Mouse (Mus musculus) heart, embryonic 14.5 days (tissue): Measurements from ENCODE around the gene Gbx1. TPM values are rescaled to one million over a fixed set of nuclear protein-coding genes. Genes with fewer than 3 reads are reported as not detected.

Experiments used
- ATAC-seq: fragments of 200-750 bp; cut with Nextera tagmentation; 2 replicates; pipeline ENCODE4 v1.8.0; 2017; ENCODE audit warnings: low read depth, moderate TSS enrichment; ENCODE audit not compliant: insufficient number of reproducible peaks, insufficient read depth, low FRiP score
- H3K27ac ChIP-seq, 2 experiments: fragments of 200-500 bp in 1 of 2; fragments of 300-500 bp in 1 of 2; sonication (generic) in 1 of 2; replicated peaks in 1 of 2; 2 replicates each; pipeline ENCODE4 v1.5.1; 2012 to 2014; ENCODE audit warnings: low read depth in 2 of 2, low read length in 2 of 2, control low read depth in 1 of 2, mild to moderate bottlenecking in 1 of 2, mixed read lengths in 1 of 2; ENCODE audit not compliant: control insufficient read depth in 1 of 2, insufficient read depth in 1 of 2
- H3K27me3 ChIP-seq: fragments of 300-500 bp; sonication (generic); 2 replicates; pipeline ENCODE4 v1.6.1; 2014; ENCODE audit warnings: mild to moderate bottlenecking, low read length, control low read depth; ENCODE audit not compliant: control insufficient read depth, insufficient read depth
- H3K36me3 ChIP-seq: fragments of 300-500 bp; sonication (generic); 2 replicates; pipeline ENCODE4 v1.6.1; 2014; ENCODE audit warnings: mild to moderate bottlenecking, control low read depth, low read length, mixed read lengths; ENCODE audit not compliant: control insufficient read depth, insufficient read depth
- H3K4me1 ChIP-seq, 2 experiments: fragments of 200-500 bp in 1 of 2; fragments of 300-500 bp in 1 of 2; sonication (generic) in 1 of 2; 2 replicates each; pipeline ENCODE4 v1.6.1; 2012 to 2014; ENCODE audit warnings: low read length in 2 of 2, control low read depth in 1 of 2, mixed read lengths in 1 of 2; ENCODE audit not compliant: control insufficient read depth in 2 of 2, insufficient read depth in 2 of 2
- H3K4me2 ChIP-seq: fragments of 300-500 bp; sonication (generic); 2 replicates; pipeline ENCODE4 v1.6.1; 2014; ENCODE audit warnings: mild to moderate bottlenecking, low read length
- H3K4me3 ChIP-seq, 2 experiments: fragments of 200-500 bp in 1 of 2; fragments of 300-500 bp in 1 of 2; sonication (generic) in 1 of 2; 2 replicates each; pipeline ENCODE4 v1.5.1; 2012 to 2014; ENCODE audit warnings: low read length in 2 of 2, mild to moderate bottlenecking in 2 of 2, control low read depth in 1 of 2, low read depth in 1 of 2, moderate library complexity in 1 of 2; ENCODE audit not compliant: control insufficient read depth in 1 of 2, insufficient read depth in 1 of 2
- H3K9ac ChIP-seq: fragments of 300-500 bp; sonication (generic); 2 replicates; pipeline ENCODE4 v1.6.1; 2014; ENCODE audit warnings: mild to moderate bottlenecking, low read length
- H3K9me3 ChIP-seq: fragments of 300-500 bp; sonication (generic); 2 replicates; pipeline ENCODE4 v1.6.1; 2016; ENCODE audit warnings: low read length, control low read depth; ENCODE audit not compliant: control insufficient read depth
- WGBS: fragments of 180-500 bp; shearing (Covaris S2); extraction: QIAGEN DNeasy Blood & Tissue Kit; methylation state at CpG from one replicate; pipeline ENCODE4 v1.1.7; 2014; 5-methylcytosine and 5-hydroxymethylcytosine counted together
- polyA plus RNA-seq: library from polyadenylated mRNA; unstranded; fragments of >200 nt; fragmentation: Nextera tagmentation; extraction: Ambion mirVana; gene quantifications from 2 replicates; pipeline ENCODE4 v1.2.1, GENCODE M21; 2014

The Gbx1 gene
- polyA plus RNA-seq, 1 experiment from 2014 or later: 0.07 TPM

DNA sequence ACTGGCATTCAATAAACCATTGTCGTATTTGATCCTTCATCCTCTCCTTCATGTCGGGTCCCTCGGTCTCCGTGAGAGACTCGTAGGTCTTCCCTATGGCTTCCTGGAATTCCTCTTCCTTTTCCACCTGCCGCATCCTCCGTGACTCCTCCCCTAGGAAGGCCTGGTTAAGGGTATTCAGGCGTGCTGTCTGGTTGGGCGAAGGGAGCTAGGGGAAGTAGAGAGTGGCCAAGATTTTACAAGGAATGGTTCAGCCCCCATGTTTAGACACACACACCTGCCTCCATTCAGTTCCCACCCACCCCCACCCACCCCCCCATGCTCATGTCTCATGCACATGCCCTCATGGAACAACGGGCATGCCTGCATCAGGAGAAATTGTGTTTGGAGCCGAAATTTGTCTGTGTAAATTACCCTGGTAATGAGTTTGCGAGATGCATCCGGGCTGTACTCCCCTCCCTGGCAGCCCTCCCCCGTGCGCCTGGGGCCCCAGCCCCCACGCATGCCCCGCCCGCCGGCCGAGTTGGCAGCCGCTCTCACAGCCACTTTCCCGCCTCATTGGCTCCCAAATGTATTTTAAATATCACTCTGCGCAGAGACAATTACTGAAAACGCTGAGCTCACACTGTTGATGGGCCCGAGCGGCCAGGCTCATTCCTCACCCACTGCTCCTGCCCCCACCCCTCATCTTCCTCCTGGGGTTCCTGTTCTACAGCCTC lies 23.8 kb upstream of the Gbx1 start:
- Histone ChIP-seq H3K9me3 (no peaks in the 10 kb centered on the region), H3K27me3 (peaks cover 14% of the 10 kb centered on the region), H3K4me1 (peaks cover 8 to 12% of the 10 kb centered on the region in 2 experiments), H3K9ac (0 out of 2 replicates have a peak overlapping the region, but pooled peaks have one; percentile 34), H3K4me2 (peak overlapping the region; percentile 36), H3K36me3 (no peaks in the 10 kb centered on the region), H3K27ac (no peak overlapping the region), H3K4me3 (0 out of 4 replicates have a peak overlapping the region, but pooled peaks of 1 of the 2 experiments have one; percentile 1)
- ATAC-seq: no peak
- WGBS: 30% methylated on average over 26 of the region's 26 CpGs

DNA sequence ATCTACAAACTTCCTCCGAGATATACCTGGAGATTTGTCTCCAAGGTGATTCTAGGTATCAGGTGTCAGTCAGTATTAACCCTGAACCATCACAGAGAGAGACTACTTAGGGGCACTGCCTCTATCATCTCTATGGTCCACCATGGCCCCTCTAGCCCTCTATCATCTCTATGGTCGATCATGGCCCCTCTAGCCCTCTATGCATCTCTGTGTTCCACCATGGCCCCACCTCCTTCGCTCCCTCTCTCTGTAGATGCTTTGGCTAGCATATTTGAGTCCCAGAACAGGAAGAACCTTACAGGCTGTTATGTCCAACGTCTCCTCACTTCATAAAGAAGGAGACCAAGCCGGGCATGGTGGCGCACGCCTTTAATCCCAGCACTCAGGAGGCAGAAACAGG lies 15.6 kb upstream of the Gbx1 start:
- H3K36me3 ChIP-seq: no peaks in the 10 kb centered on the region; the same call in 1 of the 2 replicates

DNA sequence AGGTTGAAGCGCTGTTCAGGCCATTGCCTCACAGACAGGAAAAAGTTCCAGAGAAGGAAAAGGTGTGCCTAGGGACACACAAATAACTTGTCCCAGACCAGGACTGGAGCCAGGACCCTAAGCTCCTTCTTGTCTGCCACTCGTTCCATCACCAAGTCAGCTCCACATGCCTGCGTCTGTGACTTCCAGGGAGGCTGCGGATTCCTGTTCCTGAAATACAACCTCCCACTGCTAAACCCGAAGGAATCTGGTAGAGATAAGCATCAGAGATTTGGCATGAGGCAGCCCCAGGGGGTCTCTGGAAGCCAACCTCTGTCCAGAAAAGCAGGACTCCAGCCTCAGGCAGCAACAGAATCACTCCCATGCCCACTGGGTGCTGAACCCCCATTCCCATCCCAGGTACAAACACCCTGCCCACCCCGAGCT lies 14.2 kb upstream of the Gbx1 start:
- H3K9ac ChIP-seq: peak overlapping the region; percentile 70
- H3K27me3 ChIP-seq: no peaks in the 10 kb centered on the region
- H3K4me1 ChIP-seq: peaks cover 13 to 24% of the 10 kb centered on the region in 2 experiments
- H3K27ac ChIP-seq: peak overlapping the region; percentile 42 to 85; a peak in 3 of 4 replicates
- H3K36me3 ChIP-seq: no peaks in the 10 kb centered on the region; the same call in 1 of the 2 replicates
- H3K4me2 ChIP-seq: peak overlapping the region; percentile 76
- no peak for ATAC-seq
- H3K4me3 ChIP-seq: peak overlapping the region in 1 of 2 experiments; percentile 33; a peak in 2 of 4 replicates
- H3K9me3 ChIP-seq: no peaks in the 10 kb centered on the region
- 4% methylated on average over 6 of the region's 6 CpGs for WGBS

More for the DNA sequence above, 15.6 kb upstream of the Gbx1 start:
- Histone ChIP-seq H3K9me3 (no peaks in the 10 kb centered on the region), H3K4me1 (peaks cover 13 to 24% of the 10 kb centered on the region in 2 experiments), H3K27ac (no peak overlapping the region), H3K4me3 (no peak overlapping the region), H3K9ac (no peak overlapping the region), H3K4me2 (no peak overlapping the region), H3K27me3 (no peaks in the 10 kb centered on the region)
- 74% methylated on average over 7 of the region's 7 CpGs for WGBS
- ATAC-seq: no peak

DNA sequence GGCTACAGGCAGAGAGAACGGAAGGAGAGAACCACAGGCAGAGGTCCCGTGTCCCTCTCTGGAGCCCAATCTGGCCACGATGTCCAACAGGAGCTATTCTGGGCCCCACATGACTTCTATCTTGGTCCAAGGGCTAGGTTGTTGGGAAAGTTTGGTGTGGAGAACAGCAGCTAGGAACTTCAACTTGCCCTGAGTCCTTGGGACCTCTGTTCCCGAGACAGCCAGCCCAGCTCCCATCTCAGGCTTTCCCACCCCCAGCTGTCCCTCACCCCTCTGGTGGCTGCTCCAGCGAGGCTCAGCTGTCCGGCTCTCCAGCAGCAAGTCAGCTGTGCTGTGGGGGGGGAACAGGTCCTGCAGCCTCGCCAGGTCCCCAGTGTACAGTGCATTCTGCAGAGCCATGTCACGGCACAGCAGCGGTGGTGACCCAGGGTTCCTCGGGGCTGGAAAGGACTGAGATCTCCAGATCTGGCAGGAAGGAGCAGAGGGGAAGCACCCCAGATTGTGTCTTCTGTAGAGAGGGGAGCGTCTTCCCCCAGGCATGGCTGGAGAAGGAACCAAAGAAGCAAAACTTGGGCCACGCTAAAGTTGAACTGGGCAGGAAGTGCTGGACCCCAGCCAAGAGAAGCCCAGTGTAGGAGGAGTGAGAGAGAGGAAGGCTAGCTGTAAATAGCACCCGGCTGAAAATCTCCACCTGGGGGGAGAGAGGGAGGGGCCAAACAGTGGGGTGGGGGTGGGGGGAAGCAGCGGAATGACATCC lies 13.6 kb upstream of the Gbx1 start, which contains the start of gene Asb10:
TSS of gene Asb10 (minus strand) at position 592 of the 757 bp plus-strand sequence.
- Histone ChIP-seq H3K4me3 (peak within 1 kb of the TSS; percentile 33 to 36), H3K9ac (peak within 1 kb of the TSS; percentile 70), H3K27me3 (no peaks in the 10 kb centered on the region), H3K4me1 (peaks cover 13 to 24% of the 10 kb centered on the region in 2 experiments), H3K36me3 (no peaks in the 10 kb centered on the region; the same call in 1 of the 2 replicates), H3K9me3 (no peaks in the 10 kb centered on the region), H3K27ac (peak within 1 kb of the TSS; percentile 66 to 85), H3K4me2 (peak within 1 kb of the TSS; percentile 76)
- peak; percentile 71 for ATAC-seq
- WGBS: 6% methylated on average over 14 of the region's 14 CpGs

DNA sequence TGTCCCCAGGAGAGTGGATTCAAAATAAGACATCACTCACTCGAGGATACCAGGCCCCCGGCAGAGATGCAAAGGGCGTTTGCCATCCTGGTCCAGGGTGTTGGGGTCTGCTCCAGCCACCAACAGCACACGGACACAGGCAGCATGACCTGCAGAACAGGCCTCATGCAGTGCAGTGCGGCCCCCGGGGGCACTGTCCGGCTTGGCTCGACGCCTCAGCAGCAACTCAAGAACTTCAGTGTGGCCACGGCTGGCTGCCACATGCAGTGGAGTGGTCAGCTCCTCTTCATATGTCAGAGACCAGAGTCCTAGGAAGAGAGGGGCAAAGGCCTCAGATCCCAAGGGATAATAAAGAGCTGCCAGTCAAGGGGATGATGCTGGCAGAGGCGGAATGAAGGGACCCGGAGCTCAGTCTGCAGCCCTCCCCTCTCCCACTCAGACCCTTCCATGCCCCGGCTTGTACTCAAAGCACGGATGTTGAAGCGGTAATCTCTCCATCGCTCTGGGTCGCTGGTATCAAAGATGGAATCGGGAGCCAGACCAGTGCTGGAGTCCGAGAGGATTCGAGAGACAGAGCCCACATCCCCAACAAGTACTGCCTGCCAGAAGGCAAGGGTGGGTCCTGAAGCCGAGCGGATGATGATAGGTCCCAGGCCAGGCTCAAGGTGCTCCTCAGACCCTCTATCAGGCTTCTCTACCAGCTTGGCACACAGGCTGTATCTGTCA lies 12.7 kb upstream of the Gbx1 start:
- WGBS: 74% methylated on average over 22 of the region's 22 CpGs
- peak overlapping the region; percentile 76 for H3K4me2 ChIP-seq
- H3K36me3 ChIP-seq: no peaks in the 10 kb centered on the region; the same call in 1 of the 2 replicates
- H3K4me1 ChIP-seq: peaks cover 13 to 24% of the 10 kb centered on the region in 2 experiments
- no peaks in the 10 kb centered on the region for H3K27me3 ChIP-seq
- ATAC-seq: no peak
- peak overlapping the region; percentile 70 for H3K9ac ChIP-seq
- H3K4me3 ChIP-seq: peak overlapping the region in 1 of 2 experiments; percentile 33; a peak in 3 of 4 replicates
- H3K27ac ChIP-seq: peak overlapping the region; percentile 66 to 85
- H3K9me3 ChIP-seq: no peaks in the 10 kb centered on the region

DNA sequence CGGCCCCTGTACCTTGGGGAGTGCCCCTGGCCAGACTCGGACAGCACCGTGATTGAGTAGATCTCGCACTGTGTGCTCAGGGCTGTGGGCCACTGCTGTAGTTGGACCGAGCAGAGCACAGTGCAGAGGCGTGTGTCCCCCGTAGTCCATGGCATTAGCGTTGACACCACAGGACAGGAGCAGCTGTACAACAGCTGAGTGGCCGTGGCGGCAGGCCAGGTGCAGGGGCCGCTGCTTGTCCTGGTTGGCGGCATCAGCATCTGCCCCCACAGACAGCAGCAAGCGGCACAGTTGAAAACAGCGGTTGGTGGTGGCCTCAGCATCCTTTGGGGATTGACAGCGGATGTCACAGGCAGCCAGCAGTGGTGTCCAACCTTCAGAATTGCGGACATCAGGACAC lies 10.6 kb upstream of the Gbx1 start:
- Histone ChIP-seq H3K9me3 (no peaks in the 10 kb centered on the region), H3K4me1 (peaks cover 13 to 24% of the 10 kb centered on the region in 2 experiments), H3K9ac (no peak overlapping the region), H3K27me3 (peaks cover 3% of the 10 kb centered on the region; the same call in 1 of the 2 replicates), H3K4me3 (no peak overlapping the region), H3K36me3 (no peaks in the 10 kb centered on the region; the same call in 1 of the 2 replicates), H3K4me2 (no peak overlapping the region), H3K27ac (no peak overlapping the region)
- WGBS: 62% methylated on average over 16 of the region's 16 CpGs
- ATAC-seq: no peak

DNA sequence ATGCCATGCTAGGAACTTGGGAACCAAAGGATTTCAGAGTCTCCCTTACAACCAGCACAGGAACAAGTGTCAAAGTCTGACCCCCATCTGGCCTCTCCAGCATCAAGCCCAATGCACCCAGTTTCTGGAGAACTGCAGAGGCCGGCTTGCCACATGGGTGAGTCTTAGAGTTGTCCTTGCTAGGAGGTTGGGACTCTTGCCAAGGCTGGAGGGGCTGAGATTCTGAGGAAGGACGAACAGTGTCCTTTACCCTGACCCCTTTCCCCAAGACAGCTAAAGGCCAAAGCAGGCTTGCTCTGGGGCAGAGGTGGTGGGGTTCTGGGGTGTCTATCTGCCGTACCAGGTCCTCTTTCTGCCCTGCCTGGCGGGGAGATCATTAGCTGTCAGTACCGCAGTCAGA lies 9.5 kb upstream of the Gbx1 start:
- ATAC-seq: no peak
- peaks cover 6% of the 10 kb centered on the region for H3K27me3 ChIP-seq

More for the DNA sequence above, 9.5 kb upstream of the Gbx1 start:
- no peak overlapping the region for H3K4me3 ChIP-seq
- H3K9me3 ChIP-seq: no peaks in the 10 kb centered on the region
- peaks cover 13 to 22% of the 10 kb centered on the region in 2 experiments for H3K4me1 ChIP-seq
- H3K4me2 ChIP-seq: no peak overlapping the region
- WGBS: 74% methylated on average over 5 of the region's 5 CpGs
- H3K27ac ChIP-seq: no peak overlapping the region
- no peak overlapping the region for H3K9ac ChIP-seq
- H3K36me3 ChIP-seq: no peaks in the 10 kb centered on the region; the same call in 1 of the 2 replicates
